Mouse (Mus musculus) olfactory bulb, adult 2 months (tissue): ENCODE measurements around the gene Esyt2.

Experiments used
- CTCF ChIP-seq: fragments of 200-500 bp; IDR thresholded peaks from 2 replicates; pipeline ENCODE4 v1.5.1; 2012; ENCODE audit warnings: low read depth, mild to moderate bottlenecking, low read length, moderate library complexity; ENCODE audit not compliant: insufficient read depth
- POLR2A ChIP-seq: fragments of 200-500 bp; IDR thresholded peaks from 2 replicates; pipeline ENCODE4 v1.6.1; 2012; ENCODE audit warnings: mild to moderate bottlenecking, low read depth, low read length, moderate library complexity; ENCODE audit not compliant: insufficient read depth

- TF ChIP-seq CTCF (no peak), POLR2A (no peak)
Measured at GRCm38 (mm10) chr12:116407883-116408282, 126.9 kb downstream of the Esyt2 start.
